Mouse (Mus musculus) mouse embryonic stem cell (cell line): ENCODE results near the gene Dffb.

ENCODE experiments used
- in situ Hi-C, 2 experiments: fragments of 300-500 bp; cut with MboI; formaldehyde crosslinking; loops; 1 replicate in 1 of 2; 3 replicates in 1 of 2; pipeline ENCODE4 v1.14.3; 2019 to 2020; ENCODE audit warnings: low sequenced_read_pairs in 2 of 2, low pct_unique_long_range_greater_than_20kb in 1 of 2, mixed read lengths in 1 of 2; ENCODE audit not compliant: unreplicated experiment in 1 of 2

Dffb gene

GRCm38 (mm10) chr4:153917773-153918500, 57.0 kb downstream of the Dffb start:
- in situ Hi-C loops = no loop called here
